Comparison of ENCODE assay signal across 8 mouse cellular contexts in the genomic region with DNA sequence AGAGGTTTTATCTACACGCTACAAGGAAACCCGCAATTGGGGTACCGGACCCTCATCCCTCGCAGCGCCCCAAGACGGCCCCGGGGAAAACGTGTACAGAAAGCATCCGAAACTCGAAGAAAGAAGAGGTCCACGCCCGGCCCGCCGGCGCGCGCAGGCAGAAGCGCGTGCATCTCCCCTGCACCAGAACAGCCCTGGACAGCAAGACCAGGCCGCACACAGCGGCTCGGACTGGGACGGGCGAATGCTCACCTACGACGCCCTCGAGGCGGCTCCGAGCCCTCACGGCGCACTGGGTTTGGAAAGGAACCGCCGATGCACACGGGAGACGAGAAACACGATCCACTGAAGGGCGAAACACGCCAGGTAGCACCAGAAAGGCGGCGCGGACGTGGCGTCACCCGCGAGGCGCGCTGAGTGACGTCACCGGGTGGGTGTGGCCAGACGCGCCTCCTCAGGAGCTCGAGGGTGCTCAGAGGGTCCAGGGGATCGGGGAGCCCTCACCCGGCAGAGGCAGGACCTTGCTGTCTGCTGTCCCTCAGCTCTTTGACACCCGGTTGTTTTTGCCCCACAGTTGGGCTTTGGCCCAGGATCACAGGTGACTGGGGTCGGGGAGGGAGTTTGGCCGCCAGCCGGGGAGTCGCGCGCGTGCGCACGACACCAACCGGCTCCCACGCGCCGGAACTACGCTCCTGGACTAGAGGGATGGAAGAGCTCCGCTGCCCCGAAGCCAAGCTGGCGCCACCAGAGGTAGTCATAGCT. TPM values are rescaled to one million over a fixed set of nuclear protein-coding genes. Genes with fewer than 3 reads are reported as not detected.
DNase-seq lines count a peak whose midpoint lies in the region; ATAC-seq lines count a peak whose summit lies in the region.

Elp1 (minus strand) TSS at position 425 of the 762 bp plus-strand sequence.
Fam206a (plus strand) TSS at position 439 of the 762 bp plus-strand sequence.

- under 1% methylated on average over 72 of the region's 72 CpGs for WGBS in heart, embryonic 13.5 days
- WGBS in liver, embryonic 12.5 days (ENCODE audit: insufficient replicate concordance) = under 1% methylated on average over 72 of the region's 72 CpGs
- under 1% methylated on average over 72 of the region's 72 CpGs for WGBS in stomach, embryonic 15.5 days

- H3K4me2 ChIP-seq in heart, embryonic 13.5 days = peak within 1 kb of the TSS; percentile 98
- peak within 1 kb of the TSS; percentile 84 for H3K4me2 ChIP-seq in liver, embryonic 12.5 days
- H3K4me2 ChIP-seq in stomach, embryonic 15.5 days = peak within 1 kb of the TSS; percentile 89

- no peaks in the 10 kb centered on the region for H3K27me3 ChIP-seq in heart, embryonic 13.5 days (replicated peaks)
- H3K27me3 ChIP-seq in liver, embryonic 12.5 days (replicated peaks) = no peaks in the 10 kb centered on the region
- H3K27me3 ChIP-seq in stomach, embryonic 15.5 days (replicated peaks) = no peaks in the 10 kb centered on the region

- H3K27ac ChIP-seq in heart, embryonic 13.5 days (replicated peaks) = peak within 1 kb of the TSS; percentile 82
- H3K27ac ChIP-seq in liver, embryonic 12.5 days = peak within 1 kb of the TSS; percentile 78
- H3K27ac ChIP-seq in stomach, embryonic 15.5 days = peak within 1 kb of the TSS; percentile 75

- H3K4me3 ChIP-seq in heart, embryonic 13.5 days = peak within 1 kb of the TSS; percentile 90
- H3K4me3 ChIP-seq in liver, embryonic 12.5 days = peak within 1 kb of the TSS; percentile 85
- H3K4me3 ChIP-seq in stomach, embryonic 15.5 days (replicated peaks) = peak within 1 kb of the TSS; percentile 76

- H3K4me1 ChIP-seq in heart, embryonic 13.5 days = peaks cover 25% of the 10 kb centered on the region
- H3K4me1 ChIP-seq in liver, embryonic 12.5 days = peaks cover 28% of the 10 kb centered on the region
- H3K4me1 ChIP-seq in stomach, embryonic 15.5 days = 0 out of 2 replicates have a peak, but pooled peaks cover 11% of the 10 kb centered on the region

- peak; percentile 95 for ATAC-seq in erythroid progenitor cell, adult 5-6 weeks (replicated peaks; ENCODE audit: low FRiP score, poor library complexity, severe bottlenecking)
- peak; percentile 83 for ATAC-seq in heart, embryonic 13.5 days (ENCODE audit: extremely low read depth, insufficient number of reproducible peaks, low FRiP score, low TSS enrichment)
- peak; percentile 93 for ATAC-seq in liver, embryonic 12.5 days
- ATAC-seq in stomach, embryonic 15.5 days (ENCODE audit: insufficient read depth, low FRiP score, low read depth) = peak; percentile 97

- H3K9ac ChIP-seq in heart, embryonic 13.5 days = peak within 1 kb of the TSS; percentile 86
- H3K9ac ChIP-seq in liver, embryonic 12.5 days = peak within 1 kb of the TSS; percentile 80
- peak within 1 kb of the TSS; percentile 62 for H3K9ac ChIP-seq in stomach, embryonic 15.5 days

- H3K9me3 ChIP-seq in heart, embryonic 13.5 days = no peaks in the 10 kb centered on the region
- no peaks in the 10 kb centered on the region for H3K9me3 ChIP-seq in liver, embryonic 12.5 days (replicated peaks)
- H3K9me3 ChIP-seq in stomach, embryonic 15.5 days = no peaks in the 10 kb centered on the region

- peaks cover 67% of the 10 kb centered on the region for H3K36me3 ChIP-seq in heart, embryonic 13.5 days
- peaks cover 62% of the 10 kb centered on the region for H3K36me3 ChIP-seq in liver, embryonic 12.5 days
- H3K36me3 ChIP-seq in stomach, embryonic 15.5 days = peaks cover 31% of the 10 kb centered on the region

- DNase-seq in CD4-positive helper T cell, adult 2 months (ENCODE audit: low read depth, low spot score) = peak; percentile 94
- DNase-seq in brain, embryonic 18.5 days (ENCODE audit: low read depth, low spot score) = peak; percentile 86
- DNase-seq in kidney, postnatal 10 days = peak; percentile 98
- DNase-seq in natural killer cell, adult 2 months (ENCODE audit: low spot score in 2 of 2) = peak; percentile 92 to 95

RNA-seq across cellular contexts. Expression of gene Elp1, which starts in this region (rescaled TPM):
- 13.3 and 26.0 TPM in 2 replicates for total RNA-seq in erythroid progenitor cell, adult 5-6 weeks (2015; ENCODE audit: low replicate concordance)
- total RNA-seq in erythroid progenitor cell, adult 5-6 weeks (2017; ENCODE audit: low replicate concordance) = 7.4 and 11.3 TPM in 2 replicates
- polyA plus RNA-seq in heart, embryonic 13.5 days (2015; fragmentation: Nextera tagmentation; extraction: Ambion mirVana) = 31.2 and 32.6 TPM in 2 replicates
- 28.6 and 30.2 TPM in 2 replicates for polyA plus RNA-seq in liver, embryonic 12.5 days (2016; fragmentation: Nextera tagmentation; extraction: Ambion mirVana)
- 35.8 TPM in 2 replicates for polyA plus RNA-seq in stomach, embryonic 15.5 days (2015; fragmentation: Nextera tagmentation; extraction: Ambion mirVana)

RNA-seq across cellular contexts. Expression of gene Fam206a, which starts in this region (rescaled TPM):
- 3.4 and 4.0 TPM in 2 replicates for total RNA-seq in erythroid progenitor cell, adult 5-6 weeks (2015; ENCODE audit: low replicate concordance)
- total RNA-seq in erythroid progenitor cell, adult 5-6 weeks (2017; ENCODE audit: low replicate concordance) = 3.3 and 10.7 TPM in 2 replicates
- 9.6 and 12.1 TPM in 2 replicates for polyA plus RNA-seq in heart, embryonic 13.5 days (2015; fragmentation: Nextera tagmentation; extraction: Ambion mirVana)
- polyA plus RNA-seq in liver, embryonic 12.5 days (2016; fragmentation: Nextera tagmentation; extraction: Ambion mirVana) = 9.4 and 11.4 TPM in 2 replicates
- polyA plus RNA-seq in stomach, embryonic 15.5 days (2015; fragmentation: Nextera tagmentation; extraction: Ambion mirVana) = 13.5 and 14.6 TPM in 2 replicates

Comparison
In these comparisons a context has a peak if more than half of its experiments do, and no peak if none do; other contexts are left out.
1. Peak in every context shown above with its lines: DNase-seq, ATAC-seq, H3K4me3 ChIP-seq and H3K27ac ChIP-seq.